Mouse (Mus musculus): Measurements from ENCODE around the gene Defb10. TPM values are rescaled to one million over a fixed set of nuclear protein-coding genes. Genes with fewer than 3 reads are reported as not detected.

Defb10 gene
- polyA plus RNA-seq (2015; fragmentation: Nextera tagmentation; extraction: Ambion mirVana): not detected in 2 replicates

GRCm38 (mm10) chr8:21858586-21858985, at the start of gene Defb10:
Gene Defb10, plus strand, starts transcription at chr8:21858901.

GRCm38 (mm10) chr8:21885321-21885720, 26.6 kb downstream of the Defb10 start, which contains the start of gene Defb9:
Gene Defb9, minus strand, starts transcription at chr8:21885421.

DNA sequence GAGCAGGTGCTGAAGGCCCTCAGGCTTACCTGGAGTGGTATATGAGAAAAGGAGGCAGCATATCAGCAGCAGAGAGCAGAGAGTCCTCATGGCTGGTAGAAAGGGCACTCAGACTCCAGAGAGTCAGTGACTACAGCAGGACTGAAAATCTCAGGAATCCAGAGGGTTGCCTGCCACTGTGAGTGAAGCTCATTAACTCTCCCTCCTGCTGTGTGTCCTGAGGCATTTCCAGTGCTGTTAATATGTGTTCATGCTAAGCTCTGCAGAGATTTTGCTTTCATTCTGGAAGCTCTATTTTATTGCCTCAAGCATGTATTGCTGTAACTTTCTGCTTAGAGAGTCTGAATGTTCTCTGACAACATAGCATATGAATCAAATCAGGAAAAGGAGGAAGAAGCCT, 47.6 kb downstream of the Defb10 start, which contains the start of gene Defb11:
TSS of gene Defb11 (minus strand) at position 123 of the 400 bp plus-strand sequence.

Other genes starting within 250 kb of the Defb10 start
- gene Defa26, start 240.7 kb upstream of the Defb10 start, polyA plus RNA-seq (2015; fragmentation: Nextera tagmentation; extraction: Ambion mirVana): not detected in 2 replicates
- not detected in 2 replicates for gene Defa17, start 203.1 kb upstream of the Defb10 start, polyA plus RNA-seq (2015; fragmentation: Nextera tagmentation; extraction: Ambion mirVana)
- gene Defa34, start 193.1 kb upstream of the Defb10 start, polyA plus RNA-seq (2015; fragmentation: Nextera tagmentation; extraction: Ambion mirVana): not detected in 2 replicates
- not detected in 2 replicates for gene AY761184, start 155.3 kb upstream of the Defb10 start, polyA plus RNA-seq (2015; fragmentation: Nextera tagmentation; extraction: Ambion mirVana)
- gene Defa24, start 124.4 kb upstream of the Defb10 start, polyA plus RNA-seq (2015; fragmentation: Nextera tagmentation; extraction: Ambion mirVana): not detected in 2 replicates
- not detected in 2 replicates for gene Defb50, start 35.4 kb upstream of the Defb10 start, polyA plus RNA-seq (2015; fragmentation: Nextera tagmentation; extraction: Ambion mirVana)
- gene Defb2, start 19.0 kb upstream of the Defb10 start, polyA plus RNA-seq (2015; fragmentation: Nextera tagmentation; extraction: Ambion mirVana): not detected in 2 replicates
- not detected in 2 replicates for gene Defb9, start 26.5 kb downstream of the Defb10 start, polyA plus RNA-seq (2015; fragmentation: Nextera tagmentation; extraction: Ambion mirVana)
- not detected in 2 replicates for gene Defb11, start 47.5 kb downstream of the Defb10 start, polyA plus RNA-seq (2015; fragmentation: Nextera tagmentation; extraction: Ambion mirVana)
- gene Defb15, start 73.8 kb downstream of the Defb10 start, polyA plus RNA-seq (2015; fragmentation: Nextera tagmentation; extraction: Ambion mirVana): not detected in 2 replicates
- not detected in 2 replicates for gene Defb35, start 79.5 kb downstream of the Defb10 start, polyA plus RNA-seq (2015; fragmentation: Nextera tagmentation; extraction: Ambion mirVana)
- not detected in 2 replicates for gene Defb13, start 87.9 kb downstream of the Defb10 start, polyA plus RNA-seq (2015; fragmentation: Nextera tagmentation; extraction: Ambion mirVana)
- gene Fam90a1a, start 99.8 kb downstream of the Defb10 start, polyA plus RNA-seq (2015; fragmentation: Nextera tagmentation; extraction: Ambion mirVana): not detected in 2 replicates
- not detected in 2 replicates for gene Ccdc70, start 110.9 kb downstream of the Defb10 start, polyA plus RNA-seq (2015; fragmentation: Nextera tagmentation; extraction: Ambion mirVana)
- 0.08 and 0.10 TPM in 2 replicates for gene Atp7b, start 201.4 kb downstream of the Defb10 start, polyA plus RNA-seq (2015; fragmentation: Nextera tagmentation; extraction: Ambion mirVana)
- 15.9 and 19.1 TPM in 2 replicates for gene Alg11, start 201.8 kb downstream of the Defb10 start, polyA plus RNA-seq (2015; fragmentation: Nextera tagmentation; extraction: Ambion mirVana)